Mouse (Mus musculus) left cerebral cortex, adult 8-10 months (tissue): ENCODE measurements at regions not wholly inside any gene's neighbourhood (a gene's known extent, or its start where the extent isn't known, plus 50 kb on each side); places are given as distances from the start of the nearest gene placed in this dataset.
"Not testable (repeated sequence)": the region's sequence is repeated elsewhere in the genome, so short reads cannot be mapped to it uniquely, and the experiment has no call there.

Experiments
- DNase-seq, 2 experiments: peaks; one replicate each; pipeline ENCODE4 v3.0.0; 2022; ENCODE audit warnings: low spot score in 2 of 2
- microRNA-seq, 2 experiments: library from miRNA; unstranded; fragments of <30 nt; microRNA quantifications; one replicate each; pipeline ENCODE4 v1.2.0; 2022

- DNase-seq, result no peak
Observed at GRCm38 (mm10) chr4:81530546-81530945, 87.9 kb upstream of the Mpdz start.

DNA sequence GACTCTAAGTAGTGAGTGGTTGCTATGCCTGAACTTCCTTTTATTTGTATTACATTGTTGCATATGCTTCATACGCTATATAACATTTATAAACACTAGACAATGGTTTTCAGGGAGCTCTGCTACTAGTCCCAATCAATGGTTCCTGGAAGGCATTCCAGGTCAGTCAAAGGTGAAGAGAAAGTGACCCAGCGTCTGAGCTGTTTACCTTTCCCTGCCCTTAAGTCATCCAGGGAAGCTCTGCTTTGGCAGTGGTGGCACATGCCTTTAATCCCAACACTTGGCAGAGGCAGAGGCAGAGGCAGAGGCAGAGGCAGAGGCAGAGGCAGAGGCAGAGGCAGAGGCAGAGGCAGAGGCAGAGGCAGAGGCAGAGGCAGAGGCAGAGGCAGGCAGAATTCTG lies 76.5 kb upstream of the Mpdz start:
- DNase-seq, result not testable (repeated sequence)

DNA sequence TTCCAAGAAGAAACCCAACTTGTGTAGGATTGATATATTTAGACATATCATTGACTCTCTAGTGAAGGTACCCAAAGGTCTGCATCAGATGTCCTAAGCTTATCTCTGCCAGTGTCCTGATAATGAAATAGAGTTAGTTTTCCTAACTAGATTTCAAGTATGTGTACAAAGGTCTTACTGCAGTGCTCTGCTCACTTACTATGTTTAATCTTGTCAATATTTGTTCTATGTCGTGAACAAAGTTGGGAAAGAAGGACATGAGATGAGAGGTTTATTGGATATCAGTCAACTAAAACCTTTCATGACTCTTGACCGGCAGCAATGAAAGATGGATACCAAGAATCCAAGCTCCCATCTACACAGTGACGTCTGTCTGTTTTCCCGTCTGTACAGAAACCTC lies 71.9 kb upstream of the Mpdz start:
- no peak for DNase-seq

GRCm38 (mm10) chr4:81512396-81512795 lies 69.8 kb upstream of the Mpdz start:
- no peak for DNase-seq

GRCm38 (mm10) chr4:81508776-81509175 lies 66.2 kb upstream of the Mpdz start:
- no peak for DNase-seq

- no peak for DNase-seq
Observed at GRCm38 (mm10) chr4:81506841-81507240, 64.2 kb upstream of the Mpdz start.

DNA sequence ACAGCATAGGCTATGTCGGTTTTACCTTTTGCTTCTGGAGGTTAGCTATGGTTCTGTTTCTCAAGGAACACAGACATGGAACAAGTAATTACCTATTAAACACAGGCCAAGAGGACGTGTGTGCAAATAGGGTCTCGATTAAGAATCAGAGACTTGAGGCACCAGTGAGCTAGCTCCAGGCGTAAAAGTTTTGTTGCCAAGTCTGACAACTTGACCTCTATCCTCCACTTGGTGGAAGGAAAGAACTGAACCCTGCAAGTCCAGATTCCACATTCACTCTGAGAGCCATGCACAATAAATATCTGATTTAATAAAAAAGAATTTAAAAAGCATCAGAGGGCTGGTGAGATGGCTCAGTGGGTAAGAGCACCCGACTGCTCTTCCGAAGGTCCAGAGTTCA lies 63.7 kb upstream of the Mpdz start:
- no peak for DNase-seq

- no peak for DNase-seq
Observed at GRCm38 (mm10) chr4:81505096-81505495, 62.5 kb upstream of the Mpdz start.

DNA sequence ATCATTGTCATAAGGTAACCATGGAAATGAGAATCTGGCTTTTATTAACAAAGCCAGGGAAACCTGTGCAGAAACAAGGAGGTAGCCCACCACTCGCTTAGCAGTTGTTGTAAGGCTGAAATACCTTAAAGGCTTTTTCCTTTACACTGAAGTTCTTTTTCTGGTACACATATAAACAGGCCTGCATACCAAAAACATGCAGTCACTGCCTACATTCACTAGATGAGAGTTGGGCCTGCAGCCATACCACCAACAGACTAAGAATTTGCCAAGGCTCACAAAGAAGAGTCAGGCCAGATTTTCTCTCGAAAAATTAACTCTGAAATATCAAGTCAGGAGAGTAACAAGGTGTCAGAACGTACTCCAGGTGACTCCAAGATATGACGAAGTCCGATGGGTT lies 61.3 kb upstream of the Mpdz start:
- no peak for DNase-seq

- DNase-seq, result no peak
Observed at GRCm38 (mm10) chr4:81501802-81502201, 59.2 kb upstream of the Mpdz start.

GRCm38 (mm10) chr4:81498133-81498532 lies 55.5 kb upstream of the Mpdz start:
- no peak for DNase-seq

GRCm38 (mm10) chr4:81492811-81493210 lies 50.2 kb upstream of the Mpdz start:
- DNase-seq, result no peak

Small RNAs in the stretch of these regions (microRNA-seq; reads per million reads assigned to microRNA genes)
- gene Gm22402, result 0 reads per million in 2 experiments
